Mouse (Mus musculus): ENCODE measurements around the gene Lrch4. TPM values are rescaled to one million over a fixed set of nuclear protein-coding genes. Genes with fewer than 3 reads are reported as not detected.

Gene Lrch4
- polyA plus RNA-seq, 1 experiment: 17.4 TPM

- no peak for DNase-seq (ENCODE audit: low spot score)
These were observed 61.6 kb downstream of the Lrch4 start for GRCm38 (mm10) chr5:137690531-137690930.

Other genes with a start within 250 kb of the Lrch4 start
- 0.11 and 0.15 TPM in 2 replicates for gene Zan, start 152.1 kb upstream of the Lrch4 start, polyA plus RNA-seq (2012; rRNA removed)
- 23.4 and 29.6 TPM in 2 replicates for gene Pop7, start 126.6 kb upstream of the Lrch4 start, polyA plus RNA-seq (2012; rRNA removed)
- 32.4 and 34.7 TPM in 2 replicates for gene Gigyf1, start 110.6 kb upstream of the Lrch4 start, polyA plus RNA-seq (2012; rRNA removed)
- not detected in 2 replicates for gene Epo, start 95.9 kb upstream of the Lrch4 start, polyA plus RNA-seq (2012; rRNA removed)
- 363 and 433 TPM in 2 replicates for gene Gnb2, start 95.6 kb upstream of the Lrch4 start, polyA plus RNA-seq (2012; rRNA removed)
- gene Actl6b, start 75.6 kb upstream of the Lrch4 start, polyA plus RNA-seq (2012; rRNA removed): 0.06 TPM in 1 of 2 replicates, not detected in the other
- gene Tfr2, start 59.3 kb upstream of the Lrch4 start, polyA plus RNA-seq (2012; rRNA removed): 0.48 and 0.68 TPM in 2 replicates
- gene Mospd3, start 28.1 kb upstream of the Lrch4 start, polyA plus RNA-seq (2012; rRNA removed): 30.9 and 38.7 TPM in 2 replicates
- gene Pcolce, start 15.3 kb upstream of the Lrch4 start, polyA plus RNA-seq (2012; rRNA removed): 305 and 309 TPM in 2 replicates
- 0.81 and 0.94 TPM in 2 replicates for gene Fbxo24, start 119 bp upstream of the Lrch4 start, polyA plus RNA-seq (2012; rRNA removed)
- gene Gm20605, start 54 bp downstream of the Lrch4 start, polyA plus RNA-seq (2012; rRNA removed): 22.7 and 24.6 TPM in 2 replicates
- gene Sap25, start 12.2 kb downstream of the Lrch4 start, polyA plus RNA-seq (2012; rRNA removed): 41.4 and 41.6 TPM in 2 replicates
- 1.2 and 1.4 TPM in 2 replicates for gene Irs3, start 16.6 kb downstream of the Lrch4 start, polyA plus RNA-seq (2012; rRNA removed)
- gene Agfg2, start 55.6 kb downstream of the Lrch4 start, polyA plus RNA-seq (2012; rRNA removed): 24.7 and 25.4 TPM in 2 replicates
- 6.7 and 7.6 TPM in 2 replicates for gene Nyap1, start 112.5 kb downstream of the Lrch4 start, polyA plus RNA-seq (2012; rRNA removed)
- 68.8 and 109 TPM in 2 replicates for gene Tsc22d4, start 116.6 kb downstream of the Lrch4 start, polyA plus RNA-seq (2012; rRNA removed)
- 20.1 and 26.6 TPM in 2 replicates for gene Ppp1r35, start 149.7 kb downstream of the Lrch4 start, polyA plus RNA-seq (2012; rRNA removed)
- gene Mepce, start 158.5 kb downstream of the Lrch4 start, polyA plus RNA-seq (2012; rRNA removed): 33.9 and 39.3 TPM in 2 replicates
- gene Zcwpw1, start 158.7 kb downstream of the Lrch4 start, polyA plus RNA-seq (2012; rRNA removed): 3.3 and 5.0 TPM in 2 replicates
- 26.0 and 31.2 TPM in 2 replicates for gene Pilra, start 207.2 kb downstream of the Lrch4 start, polyA plus RNA-seq (2012; rRNA removed)
- gene Pilrb1, start 229.0 kb downstream of the Lrch4 start, polyA plus RNA-seq (2012; rRNA removed): 3.6 and 5.3 TPM in 2 replicates
- gene Pilrb2, start 242.7 kb downstream of the Lrch4 start, polyA plus RNA-seq (2012; rRNA removed): 3.2 and 4.2 TPM in 2 replicates

Measured in urinary bladder, adult 2 months (tissue).